Mouse (Mus musculus) neutrophil, adult 83 days (primary cell): Measurements from ENCODE around the gene Armcx4. TPM values are rescaled to one million over a fixed set of nuclear protein-coding genes. Genes with fewer than 3 reads are reported as not detected.

Experiments
- total RNA-seq, 2 experiments: library from RNA; stranded (reverse); gene quantifications; one replicate each; pipeline ENCODE4 v1.2.4; 2023

Armcx4 gene
- total RNA-seq, result under 1 TPM; 0.44 to 0.82 TPM

DNA sequence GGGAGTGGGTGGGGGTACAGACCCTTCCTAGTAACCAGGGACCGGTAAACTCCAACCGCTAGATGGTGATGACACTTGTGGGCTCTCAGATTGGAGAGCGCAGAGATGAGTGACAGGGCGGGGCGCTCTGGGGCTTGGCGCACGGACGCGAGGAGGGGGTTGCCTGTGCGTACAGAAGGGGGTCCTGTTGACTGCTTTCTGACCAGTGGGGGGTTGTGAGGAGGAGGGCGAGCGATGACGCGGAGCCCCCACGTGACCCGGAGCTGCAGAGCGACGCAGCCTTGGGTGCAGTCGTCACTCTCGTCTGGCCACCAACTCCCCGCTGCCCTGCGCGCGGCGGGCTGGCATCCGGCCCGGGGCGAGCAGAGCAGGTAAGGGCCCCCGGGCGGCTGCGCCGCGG lies at the start of gene Armcx4:
Gene Armcx4 (plus strand): TSS at position 253 of the 400 bp plus-strand sequence.

DNA sequence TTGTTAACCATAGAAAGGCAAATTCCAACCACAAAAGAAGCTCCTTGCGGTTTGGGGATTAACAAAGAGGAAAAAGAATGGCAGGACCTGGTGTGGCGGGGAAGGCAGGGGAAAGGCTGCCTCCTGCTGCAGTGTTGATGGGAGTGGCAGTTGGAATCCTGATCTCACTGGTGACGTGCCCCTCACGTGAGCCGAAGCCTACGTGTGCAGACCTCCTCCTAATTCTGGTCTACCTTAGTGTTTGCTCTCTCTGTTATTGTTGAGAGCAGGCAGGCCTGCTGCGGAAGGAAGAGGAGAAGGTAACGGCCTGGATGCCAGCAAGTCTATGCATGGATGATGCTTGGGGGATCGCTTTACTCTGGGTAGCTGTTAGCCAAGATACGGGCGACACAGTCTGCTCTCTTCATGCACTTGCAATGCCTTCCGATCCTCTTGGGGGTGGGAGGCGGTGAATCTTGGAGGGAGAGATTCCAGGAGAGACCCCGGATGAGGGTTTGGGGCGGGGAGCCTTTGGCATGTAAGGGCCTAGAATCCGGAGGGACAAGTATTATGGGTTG lies 31.5 kb downstream of the Armcx4 start, which contains the start of gene Armcx1:
Gene Armcx1 (plus strand): TSS at position 212 of the 557 bp plus-strand sequence.

Other genes with a start within 250 kb of the Armcx4 start
- not detected for gene Taf7l, start 210.0 kb upstream of the Armcx4 start, total RNA-seq
- 10 to 100 TPM; 13.0 to 13.5 TPM for gene Timm8a1, start 144.7 kb upstream of the Armcx4 start, total RNA-seq
- gene Btk, start 102.9 kb upstream of the Armcx4 start, total RNA-seq, result 10 to 100 TPM; 67.8 to 68.8 TPM
- 100 to 1,000 TPM; 175 to 194 TPM for gene Rpl36a, start 100.9 kb upstream of the Armcx4 start, total RNA-seq
- gene Gla, start 85.4 kb upstream of the Armcx4 start, total RNA-seq, result 10 to 100 TPM; 49.5 to 63.5 TPM
- gene Hnrnph2, start 85.3 kb upstream of the Armcx4 start, total RNA-seq, result 10 to 100 TPM; 80.1 to 88.1 TPM
- gene Armcx1, start 31.4 kb downstream of the Armcx4 start, total RNA-seq, result 1 to 10 TPM in 1 of 2 experiments, under 1 TPM in 1; 0.88 to 1.6 TPM
- gene Armcx6, start 64.9 kb downstream of the Armcx4 start, total RNA-seq, result 1 to 10 TPM in 1 of 2 experiments, under 1 TPM in 1; 0.31 to 1.7 TPM
- gene Armcx3, start 70.1 kb downstream of the Armcx4 start, total RNA-seq, result 10 to 100 TPM in 1 of 2 experiments, 1 to 10 TPM in 1; 8.4 to 11.0 TPM
- gene Armcx2, start 122.7 kb downstream of the Armcx4 start, total RNA-seq, result 1 to 10 TPM; 1.6 to 2.6 TPM